Mouse (Mus musculus): Measurements from ENCODE around the gene Zfp865. TPM values are rescaled to one million over a fixed set of nuclear protein-coding genes. Genes with fewer than 3 reads are reported as not detected.

The Zfp865 gene
- polyA plus RNA-seq, 1 experiment from 2014 or later: 1.4 TPM

GRCm38 (mm10) chr7:5036136-5036535 is 16.0 kb downstream of the Zfp865 start:
- Histone ChIP-seq H3K36me3 (peaks cover 43% of the 10 kb centered on the region), H3K27me3 (no peaks in the 10 kb centered on the region), H3K9me3 (replicated peaks) (peaks cover 11% of the 10 kb centered on the region), H3K4me1 (replicated peaks) (peaks cover 27% of the 10 kb centered on the region), H3K27ac (no peak overlapping the region), H3K9ac (no peak overlapping the region), H3K4me2 (no peak overlapping the region), H3K4me3 (replicated peaks) (no peak overlapping the region)
- no peak for ATAC-seq (ENCODE audit: low read depth)
- 87% methylated on average over 9 of the region's 9 CpGs for WGBS (ENCODE audit: insufficient replicate concordance)
- DNase-seq: no peak

GRCm38 (mm10) chr7:5037026-5037425 is 16.9 kb downstream of the Zfp865 start:
- WGBS (ENCODE audit: insufficient replicate concordance): 83% methylated on average over 7 of the region's 7 CpGs
- Histone ChIP-seq H3K36me3 (peaks cover 34% of the 10 kb centered on the region), H3K27me3 (no peaks in the 10 kb centered on the region)

GRCm38 (mm10) chr7:5037467-5037866 is 17.3 kb downstream of the Zfp865 start:
- peaks cover 30% of the 10 kb centered on the region for H3K36me3 ChIP-seq
- peak overlapping the region; percentile 88 for H3K27ac ChIP-seq
- no peak for DNase-seq
- peaks cover 27% of the 10 kb centered on the region for H3K4me1 ChIP-seq (replicated peaks)
- ATAC-seq (ENCODE audit: low read depth): no peak
- 70% methylated on average over 8 of the region's 8 CpGs for WGBS (ENCODE audit: insufficient replicate concordance)
- H3K9ac ChIP-seq: peak overlapping the region; percentile 76
- peak overlapping the region; percentile 74 for H3K4me3 ChIP-seq (replicated peaks)
- peak overlapping the region; percentile 75 for H3K4me2 ChIP-seq
- H3K9me3 ChIP-seq (replicated peaks): no peaks in the 10 kb centered on the region
- no peaks in the 10 kb centered on the region for H3K27me3 ChIP-seq

More at GRCm38 (mm10) chr7:5037026-5037425, 16.9 kb downstream of the Zfp865 start:
- Histone ChIP-seq H3K4me2 (no peak overlapping the region), H3K9me3 (replicated peaks) (peaks cover 3% of the 10 kb centered on the region; the same call in 1 of the 2 replicates), H3K4me3 (replicated peaks) (no peak overlapping the region), H3K4me1 (replicated peaks) (peaks cover 27% of the 10 kb centered on the region), H3K9ac (no peak overlapping the region; the same call in 1 of the 2 replicates), H3K27ac (no peak overlapping the region)
- ATAC-seq (ENCODE audit: low read depth) (no peak), DNase-seq (no peak)

- H3K4me1 ChIP-seq (replicated peaks): peaks cover 27% of the 10 kb centered on the region
- no peaks in the 10 kb centered on the region for H3K27me3 ChIP-seq
- peak within 1 kb of the TSS; percentile 88 for H3K27ac ChIP-seq
- ATAC-seq (ENCODE audit: low read depth) (peak; percentile 98), DNase-seq (peak; percentile 92)
- H3K9ac ChIP-seq: peak within 1 kb of the TSS; percentile 76
- H3K4me3 ChIP-seq (replicated peaks): peak within 1 kb of the TSS; percentile 74
- no peaks in the 10 kb centered on the region for H3K9me3 ChIP-seq (replicated peaks)
- peaks cover 22% of the 10 kb centered on the region for H3K36me3 ChIP-seq
- under 1% methylated on average over 48 of the region's 48 CpGs for WGBS (ENCODE audit: insufficient replicate concordance)
- H3K4me2 ChIP-seq: peak within 1 kb of the TSS; percentile 75
Observed at GRCm38 (mm10) chr7:5038109-5038732, 18.0 kb downstream of the Zfp865 start, which contains the start of gene Zfp784. Gene Zfp784 (minus strand): TSS chr7:5038446.

- WGBS (ENCODE audit: insufficient replicate concordance): 31% methylated on average over 5 of the region's 5 CpGs
Observed at GRCm38 (mm10) chr7:5038940-5039339, 18.8 kb downstream of the Zfp865 start.

GRCm38 (mm10) chr7:5044981-5045380 is 24.8 kb downstream of the Zfp865 start:
- H3K36me3 ChIP-seq: no peaks in the 10 kb centered on the region
- H3K27me3 ChIP-seq: peaks cover 15% of the 10 kb centered on the region
- no peak overlapping the region for H3K4me2 ChIP-seq
- no peak for DNase-seq
- no peak overlapping the region for H3K4me3 ChIP-seq (replicated peaks)
- ATAC-seq (ENCODE audit: low read depth): no peak
- 24% methylated on average over 2 of the region's 2 CpGs for WGBS (ENCODE audit: insufficient replicate concordance)
- no peak overlapping the region for H3K9ac ChIP-seq
- H3K4me1 ChIP-seq (replicated peaks): peaks cover under 1% of the 10 kb centered on the region; the same call in 1 of the 2 replicates
- H3K27ac ChIP-seq: no peak overlapping the region
- no peaks in the 10 kb centered on the region for H3K9me3 ChIP-seq (replicated peaks)

More at GRCm38 (mm10) chr7:5038940-5039339, 18.8 kb downstream of the Zfp865 start:
- H3K4me1 ChIP-seq (replicated peaks): peaks cover 27% of the 10 kb centered on the region
- no peak for ATAC-seq (ENCODE audit: low read depth)
- peak overlapping the region; percentile 75 for H3K4me2 ChIP-seq
- peak overlapping the region; percentile 74 for H3K4me3 ChIP-seq (replicated peaks)
- no peaks in the 10 kb centered on the region for H3K9me3 ChIP-seq (replicated peaks)
- H3K9ac ChIP-seq: peak overlapping the region; percentile 76
- no peak for DNase-seq
- peak overlapping the region; percentile 88 for H3K27ac ChIP-seq
- peaks cover 15% of the 10 kb centered on the region; the same call in 1 of the 2 replicates for H3K36me3 ChIP-seq
- H3K27me3 ChIP-seq: no peaks in the 10 kb centered on the region

GRCm38 (mm10) chr7:5046112-5046511 is 25.9 kb downstream of the Zfp865 start:
- 0 out of 2 replicates have a peak, but pooled peaks cover 4% of the 10 kb centered on the region for H3K4me1 ChIP-seq (replicated peaks)
- H3K4me3 ChIP-seq (replicated peaks): no peak overlapping the region
- 65% methylated on average over 2 of the region's 2 CpGs for WGBS (ENCODE audit: insufficient replicate concordance)
- H3K4me2 ChIP-seq: no peak overlapping the region
- H3K27me3 ChIP-seq: peaks cover 27% of the 10 kb centered on the region
- H3K36me3 ChIP-seq: no peaks in the 10 kb centered on the region
- DNase-seq (no peak), ATAC-seq (ENCODE audit: low read depth) (no peak)
- H3K27ac ChIP-seq: no peak overlapping the region
- H3K9me3 ChIP-seq (replicated peaks): no peaks in the 10 kb centered on the region
- H3K9ac ChIP-seq: no peak overlapping the region

- Histone ChIP-seq H3K27ac (no peak overlapping the region), H3K4me3 (replicated peaks) (no peak overlapping the region), H3K4me2 (no peak overlapping the region), H3K9me3 (replicated peaks) (no peaks in the 10 kb centered on the region), H3K4me1 (replicated peaks) (peaks cover 10% of the 10 kb centered on the region), H3K27me3 (peaks cover 39% of the 10 kb centered on the region), H3K36me3 (no peaks in the 10 kb centered on the region), H3K9ac (no peak overlapping the region)
- DNase-seq (no peak), ATAC-seq (ENCODE audit: low read depth) (no peak)
- 13% methylated on average over 2 of the region's 2 CpGs for WGBS (ENCODE audit: insufficient replicate concordance)
Observed at GRCm38 (mm10) chr7:5047313-5047712, 27.1 kb downstream of the Zfp865 start.

- Histone ChIP-seq H3K4me2 (peak within 1 kb of the TSS; percentile 71), H3K4me1 (replicated peaks) (peaks cover 28% of the 10 kb centered on the region), H3K9ac (peak within 1 kb of the TSS; percentile 73), H3K27ac (no peak within 1 kb of the TSS), H3K27me3 (peaks cover 81% of the 10 kb centered on the region), H3K4me3 (replicated peaks) (peak within 1 kb of the TSS; percentile 63), H3K9me3 (replicated peaks) (no peaks in the 10 kb centered on the region), H3K36me3 (no peaks in the 10 kb centered on the region)
- WGBS (ENCODE audit: insufficient replicate concordance): 1% methylated on average over 65 of the region's 65 CpGs
- DNase-seq (no peak), ATAC-seq (ENCODE audit: low read depth) (peak; percentile 53)
Observed at GRCm38 (mm10) chr7:5051193-5052192, 31.3 kb downstream of the Zfp865 start, which contains the start of gene Zfp580. Gene Zfp580 (plus strand): TSS chr7:5051538.

GRCm38 (mm10) chr7:5052438-5052837 is 32.3 kb downstream of the Zfp865 start:
- DNase-seq (no peak), ATAC-seq (ENCODE audit: low read depth) (no peak)
- Histone ChIP-seq H3K36me3 (no peaks in the 10 kb centered on the region), H3K4me1 (replicated peaks) (peaks cover 32% of the 10 kb centered on the region), H3K9me3 (replicated peaks) (no peaks in the 10 kb centered on the region), H3K4me2 (peak overlapping the region; percentile 71), H3K27me3 (peaks cover 90% of the 10 kb centered on the region), H3K9ac (0 out of 2 replicates have a peak overlapping the region, but pooled peaks have one; percentile 0), H3K27ac (no peak overlapping the region), H3K4me3 (replicated peaks) (peak overlapping the region; percentile 63)
- WGBS (ENCODE audit: insufficient replicate concordance): 3% methylated on average over 12 of the region's 12 CpGs

- Histone ChIP-seq H3K9me3 (replicated peaks) (no peaks in the 10 kb centered on the region), H3K27me3 (peaks cover 95% of the 10 kb centered on the region), H3K4me2 (peak overlapping the region; percentile 71), H3K4me1 (replicated peaks) (peaks cover 32% of the 10 kb centered on the region), H3K36me3 (no peaks in the 10 kb centered on the region), H3K4me3 (replicated peaks) (peak overlapping the region; percentile 63), H3K27ac (no peak overlapping the region), H3K9ac (peak overlapping the region; percentile 0; the same call in 1 of the 2 replicates)
- ATAC-seq (ENCODE audit: low read depth) (0 out of 2 replicates have a peak, but pooled peaks have one; percentile 11), DNase-seq (no peak)
- 7% methylated on average over 45 of the region's 45 CpGs for WGBS (ENCODE audit: insufficient replicate concordance)
Observed at GRCm38 (mm10) chr7:5052931-5053343, 32.8 kb downstream of the Zfp865 start.

All from liver, embryonic 13.5 days (tissue).